Mouse (Mus musculus) neural tube, embryonic 15.5 days (tissue): ENCODE data around the gene Wnt5b. TPM values are rescaled to one million over a fixed set of nuclear protein-coding genes. Genes with fewer than 3 reads are reported as not detected.

Source experiments
- ATAC-seq: fragments of 200-750 bp; cut with Nextera tagmentation; 2 replicates; pipeline ENCODE4 v1.8.0; 2017; ENCODE audit warnings: mild to moderate bottlenecking, moderate TSS enrichment, moderate library complexity; ENCODE audit not compliant: low FRiP score
- H3K27ac ChIP-seq: fragments of 300-500 bp; sonication (generic); replicated peaks from 2 replicates; pipeline ENCODE4 v1.5.1; 2015; ENCODE audit warnings: mild to moderate bottlenecking, inconsistent platforms
- H3K27me3 ChIP-seq: fragments of 300-500 bp; sonication (generic); replicated peaks from 2 replicates; pipeline ENCODE4 v1.6.1; 2015; ENCODE audit warnings: inconsistent platforms
- H3K36me3 ChIP-seq: fragments of 300-500 bp; sonication (generic); 2 replicates; pipeline ENCODE4 v1.6.1; 2015; ENCODE audit warnings: inconsistent platforms
- H3K4me1 ChIP-seq: fragments of 300-500 bp; sonication (generic); 2 replicates; pipeline ENCODE4 v1.6.1; 2015; ENCODE audit warnings: inconsistent platforms
- H3K4me2 ChIP-seq: fragments of 300-500 bp; sonication (generic); 2 replicates; pipeline ENCODE4 v1.6.1; 2015; ENCODE audit warnings: inconsistent platforms, mild to moderate bottlenecking, moderate library complexity
- H3K4me3 ChIP-seq: fragments of 300-500 bp; sonication (generic); replicated peaks from 2 replicates; pipeline ENCODE4 v1.5.1; 2015; ENCODE audit warnings: mild to moderate bottlenecking, inconsistent platforms
- H3K9ac ChIP-seq: fragments of 300-500 bp; sonication (generic); replicated peaks from 2 replicates; pipeline ENCODE4 v1.6.1; 2015; ENCODE audit warnings: mild to moderate bottlenecking, inconsistent platforms
- H3K9me3 ChIP-seq: fragments of 300-500 bp; sonication (generic); replicated peaks from 2 replicates; pipeline ENCODE4 v1.6.1; 2016; ENCODE audit warnings: inconsistent platforms
- WGBS: fragments of 180-500 bp; shearing (Covaris S2); methylation state at CpG from one replicate; pipeline ENCODE4 v1.1.7; 2015; ENCODE audit warnings: mixed read lengths; 5-methylcytosine and 5-hydroxymethylcytosine counted together
- polyA plus RNA-seq: library from polyadenylated mRNA; unstranded; fragments of >200 nt; fragmentation: Nextera tagmentation; extraction: Ambion mirVana; gene quantifications from 2 replicates; pipeline ENCODE4 v1.2.1, GENCODE M21; 2015

The Wnt5b gene
- polyA plus RNA-seq, 1 experiment from 2014 or later: 3.6 TPM

DNA sequence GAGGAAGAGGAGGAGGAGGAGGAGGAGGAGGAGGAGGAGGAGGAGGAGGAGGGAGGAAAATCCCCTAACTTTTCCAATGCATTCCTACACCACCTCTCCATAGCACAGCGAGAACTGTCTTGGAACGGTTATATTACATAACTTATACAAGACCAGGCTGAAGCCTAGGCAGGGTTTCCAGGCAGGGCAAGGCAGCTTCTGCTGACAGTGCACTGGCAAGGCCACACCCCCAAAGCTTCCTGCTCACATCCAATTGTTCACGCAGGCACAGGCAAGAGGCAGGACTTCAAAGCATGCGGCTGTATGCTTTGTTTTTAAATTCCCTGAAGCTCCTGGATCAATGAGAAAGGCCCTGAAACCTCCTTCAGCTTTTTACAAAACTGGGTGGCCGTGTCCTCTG lies 44.9 kb downstream of the Wnt5b start:
- H3K36me3 ChIP-seq: no peaks in the 10 kb centered on the region
- no peak for ATAC-seq
- peaks cover 4% of the 10 kb centered on the region; the same call in 1 of the 2 replicates for H3K4me1 ChIP-seq
- no peaks in the 10 kb centered on the region for H3K9me3 ChIP-seq
- H3K4me3 ChIP-seq: no peak overlapping the region
- H3K27ac ChIP-seq: no peak overlapping the region
- H3K9ac ChIP-seq: no peak overlapping the region
- no peaks in the 10 kb centered on the region for H3K27me3 ChIP-seq
- WGBS: 19% methylated on average over 5 of the region's 5 CpGs
- no peak overlapping the region for H3K4me2 ChIP-seq

DNA sequence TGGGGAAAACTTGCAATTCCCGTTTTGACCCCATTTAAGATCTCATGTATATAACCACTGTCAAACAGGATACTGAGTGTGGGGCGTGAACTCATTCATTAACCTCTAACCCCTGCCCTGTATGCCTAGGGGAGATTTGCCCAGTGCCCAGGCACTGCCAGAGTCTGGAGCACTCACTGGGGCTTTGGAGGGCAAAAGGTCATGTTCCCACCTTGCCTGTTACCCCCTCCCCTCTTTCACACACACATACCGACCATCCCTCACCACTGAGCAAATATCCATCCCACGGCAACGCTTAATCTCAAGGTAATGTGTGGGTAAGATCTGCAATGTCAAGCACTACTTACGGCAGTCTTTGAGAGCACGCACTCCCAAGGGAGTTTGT lies 51.5 kb downstream of the Wnt5b start:
- Histone ChIP-seq H3K4me1 (peaks cover 17% of the 10 kb centered on the region), H3K4me3 (no peak overlapping the region), H3K27ac (no peak overlapping the region), H3K9ac (no peak overlapping the region), H3K36me3 (no peaks in the 10 kb centered on the region), H3K4me2 (no peak overlapping the region), H3K9me3 (no peaks in the 10 kb centered on the region), H3K27me3 (0 out of 2 replicates have a peak, but pooled peaks cover 3% of the 10 kb centered on the region)
- ATAC-seq: no peak
- 28% methylated on average over 7 of the region's 7 CpGs for WGBS

DNA sequence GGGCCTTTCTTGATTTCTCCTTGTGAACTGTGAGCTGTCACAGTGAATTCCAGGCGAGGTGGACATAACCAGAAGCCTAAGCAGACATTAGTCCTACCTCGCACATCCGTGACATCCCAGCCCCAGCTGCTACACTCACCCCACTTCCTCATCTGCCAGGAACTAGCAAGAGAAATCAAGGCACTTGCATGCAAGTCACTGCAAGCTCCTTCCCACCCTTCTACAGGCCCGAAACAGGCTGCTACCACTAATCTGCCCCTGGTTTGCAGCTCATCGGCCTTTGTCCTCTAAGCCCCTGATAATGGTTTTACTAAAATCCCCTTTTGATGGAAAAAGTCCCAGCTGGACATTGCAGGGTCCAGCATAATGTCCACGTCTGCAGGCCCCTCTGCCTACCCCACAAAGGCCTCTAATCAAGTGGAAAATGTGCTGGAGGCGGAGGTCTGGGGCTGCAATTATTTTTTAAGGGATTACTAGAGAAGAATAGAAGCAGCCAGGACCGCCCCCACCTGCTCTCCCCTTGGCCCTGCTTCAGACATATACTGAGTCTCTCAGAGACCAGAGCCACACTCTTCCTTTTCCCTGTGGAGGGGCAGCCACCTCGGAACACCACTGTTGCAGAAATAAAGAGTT lies 52.0 kb downstream of the Wnt5b start:
- 0 out of 2 replicates have a peak, but pooled peaks cover 3% of the 10 kb centered on the region for H3K27me3 ChIP-seq
- H3K4me3 ChIP-seq: no peak overlapping the region
- ATAC-seq: no peak
- peaks cover 17% of the 10 kb centered on the region for H3K4me1 ChIP-seq
- H3K36me3 ChIP-seq: no peaks in the 10 kb centered on the region
- no peak overlapping the region for H3K9ac ChIP-seq
- H3K27ac ChIP-seq: no peak overlapping the region
- 43% methylated on average over 9 of the region's 9 CpGs for WGBS
- H3K9me3 ChIP-seq: no peaks in the 10 kb centered on the region
- H3K4me2 ChIP-seq: no peak overlapping the region

DNA sequence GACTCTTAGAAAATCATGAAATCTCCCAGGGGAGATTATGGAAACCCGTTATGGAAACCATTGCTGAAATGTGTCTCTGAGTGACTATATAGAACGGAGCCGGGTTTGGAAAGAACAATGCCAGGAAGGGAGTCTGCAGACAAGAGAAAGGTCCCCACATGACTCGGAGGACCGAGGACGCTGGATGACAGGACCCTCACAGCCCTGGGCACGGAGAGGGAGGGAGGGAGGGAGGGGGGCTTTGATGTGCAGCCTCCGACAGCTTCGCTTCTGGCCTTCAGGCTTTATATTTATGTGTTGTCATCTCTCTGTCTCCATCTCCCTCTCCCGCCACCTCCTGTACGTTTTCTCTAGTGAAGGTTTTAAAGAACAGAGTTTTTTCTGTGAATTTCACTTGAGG lies 53.1 kb downstream of the Wnt5b start:
- H3K4me3 ChIP-seq: peak overlapping the region; percentile 1; the same call in 1 of the 2 replicates
- H3K4me1 ChIP-seq: peaks cover 18% of the 10 kb centered on the region
- no peaks in the 10 kb centered on the region for H3K36me3 ChIP-seq
- H3K27ac ChIP-seq: no peak overlapping the region
- ATAC-seq: no peak
- H3K4me2 ChIP-seq: peak overlapping the region; percentile 47
- no peak overlapping the region for H3K9ac ChIP-seq
- H3K27me3 ChIP-seq: 0 out of 2 replicates have a peak, but pooled peaks cover 3% of the 10 kb centered on the region
- 14% methylated on average over 11 of the region's 11 CpGs for WGBS
- H3K9me3 ChIP-seq: no peaks in the 10 kb centered on the region

DNA sequence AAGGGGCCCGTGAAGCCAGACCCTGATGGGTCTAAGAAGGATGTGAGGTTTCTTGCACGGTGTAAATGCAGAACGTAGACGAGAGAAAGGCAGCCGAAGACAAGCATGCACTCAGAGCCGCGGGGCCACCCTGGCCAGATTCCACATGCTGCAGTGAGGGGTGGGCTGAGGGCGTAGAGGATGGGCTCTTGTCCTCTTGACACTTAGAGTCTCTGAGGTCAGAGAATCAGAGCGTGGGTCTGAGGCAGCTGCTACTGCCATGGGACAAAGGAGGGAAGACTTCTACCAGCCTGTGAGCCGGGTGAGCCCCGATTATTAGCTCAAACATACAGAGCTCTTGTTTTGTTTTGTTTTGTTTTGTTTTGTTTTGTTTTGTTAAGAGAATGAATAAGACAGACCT lies 53.6 kb downstream of the Wnt5b start:
- peaks cover 23% of the 10 kb centered on the region for H3K4me1 ChIP-seq
- peak overlapping the region; percentile 1; the same call in 1 of the 2 replicates for H3K4me3 ChIP-seq
- 0 out of 2 replicates have a peak, but pooled peaks cover 3% of the 10 kb centered on the region for H3K27me3 ChIP-seq
- H3K27ac ChIP-seq: no peak overlapping the region
- no peaks in the 10 kb centered on the region for H3K9me3 ChIP-seq
- 0 out of 2 replicates have a peak, but pooled peaks have one; percentile 19 for ATAC-seq
- H3K9ac ChIP-seq: 0 out of 2 replicates have a peak overlapping the region, but pooled peaks have one; percentile 14
- WGBS: 14% methylated on average over 11 of the region's 11 CpGs
- no peaks in the 10 kb centered on the region for H3K36me3 ChIP-seq
- H3K4me2 ChIP-seq: peak overlapping the region; percentile 47

DNA sequence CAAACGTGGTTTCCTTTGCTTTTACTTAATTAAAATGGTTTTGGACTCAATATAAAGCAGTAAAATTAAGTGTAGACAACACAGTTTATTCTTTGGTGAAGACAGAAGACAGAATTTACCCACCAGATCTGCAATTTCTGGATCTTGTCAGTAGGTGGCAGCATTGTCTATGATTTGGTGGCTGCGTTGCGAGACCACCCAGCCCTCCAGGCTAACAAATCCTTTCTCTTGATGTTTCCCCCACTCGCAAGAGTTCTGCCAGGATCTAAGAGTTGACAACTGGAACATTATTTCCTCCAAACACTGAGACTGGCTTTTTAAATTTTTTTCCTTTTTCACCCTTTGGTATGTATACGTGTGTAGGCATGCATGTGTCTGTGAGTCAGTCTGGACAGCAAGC lies 54.4 kb downstream of the Wnt5b start:
- no peak overlapping the region for H3K27ac ChIP-seq
- H3K36me3 ChIP-seq: peaks cover under 1% of the 10 kb centered on the region; the same call in 1 of the 2 replicates
- peak; percentile 52; the same call in 1 of the 2 replicates for ATAC-seq
- no peak overlapping the region for H3K4me3 ChIP-seq
- peaks cover 30% of the 10 kb centered on the region for H3K4me1 ChIP-seq
- no peak overlapping the region for H3K9ac ChIP-seq
- 0 out of 2 replicates have a peak, but pooled peaks cover 3% of the 10 kb centered on the region for H3K27me3 ChIP-seq
- WGBS: 14% methylated on average over 5 of the region's 5 CpGs
- H3K9me3 ChIP-seq: no peaks in the 10 kb centered on the region
- peak overlapping the region; percentile 36 for H3K4me2 ChIP-seq

DNA sequence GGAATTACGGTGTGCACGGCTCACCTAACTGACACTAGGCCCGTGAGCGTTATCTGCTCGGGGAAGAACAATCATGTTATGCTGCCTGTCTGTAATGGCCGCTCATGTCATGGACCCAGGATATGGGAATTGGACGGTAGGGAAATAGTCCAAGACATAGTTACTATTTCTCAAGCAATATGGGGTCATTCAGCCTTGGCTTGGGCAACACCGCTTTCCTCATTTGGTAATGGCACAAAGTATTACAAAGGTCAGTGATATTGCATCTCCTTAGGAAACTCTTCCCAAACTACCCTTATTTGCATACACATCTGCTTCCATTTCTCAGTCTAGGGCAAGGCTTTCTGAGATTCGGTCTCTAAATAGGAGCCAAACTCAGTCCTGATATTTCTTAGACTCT lies 56.5 kb downstream of the Wnt5b start:
- Histone ChIP-seq H3K4me2 (no peak overlapping the region), H3K27me3 (0 out of 2 replicates have a peak, but pooled peaks cover 2% of the 10 kb centered on the region), H3K27ac (no peak overlapping the region), H3K36me3 (peaks cover 6% of the 10 kb centered on the region; the same call in 1 of the 2 replicates), H3K4me3 (no peak overlapping the region), H3K9me3 (no peaks in the 10 kb centered on the region), H3K4me1 (peaks cover 51% of the 10 kb centered on the region), H3K9ac (no peak overlapping the region)
- WGBS: 92% methylated on average over 9 of the region's 9 CpGs
- no peak for ATAC-seq

DNA sequence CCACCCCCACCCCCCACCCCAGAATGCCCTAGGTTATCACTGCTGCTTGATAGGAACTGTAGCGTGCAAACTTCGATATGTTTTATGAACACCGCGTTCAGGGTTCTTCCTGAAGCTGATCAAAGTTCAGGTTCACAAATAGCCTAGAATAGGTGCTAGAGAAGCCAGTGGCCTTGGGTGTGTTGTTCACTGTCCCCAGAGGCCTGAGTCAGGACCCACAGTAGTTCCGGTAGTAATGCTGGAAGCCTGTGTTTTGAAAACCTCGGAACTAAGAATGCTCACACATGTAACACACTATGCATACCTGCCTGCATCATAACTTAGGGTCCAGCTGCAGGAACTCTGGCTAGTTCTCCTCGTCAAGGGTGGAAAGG lies 57.1 kb downstream of the Wnt5b start:
- peaks cover 55% of the 10 kb centered on the region for H3K4me1 ChIP-seq
- 92% methylated on average over 7 of the region's 7 CpGs for WGBS

DNA sequence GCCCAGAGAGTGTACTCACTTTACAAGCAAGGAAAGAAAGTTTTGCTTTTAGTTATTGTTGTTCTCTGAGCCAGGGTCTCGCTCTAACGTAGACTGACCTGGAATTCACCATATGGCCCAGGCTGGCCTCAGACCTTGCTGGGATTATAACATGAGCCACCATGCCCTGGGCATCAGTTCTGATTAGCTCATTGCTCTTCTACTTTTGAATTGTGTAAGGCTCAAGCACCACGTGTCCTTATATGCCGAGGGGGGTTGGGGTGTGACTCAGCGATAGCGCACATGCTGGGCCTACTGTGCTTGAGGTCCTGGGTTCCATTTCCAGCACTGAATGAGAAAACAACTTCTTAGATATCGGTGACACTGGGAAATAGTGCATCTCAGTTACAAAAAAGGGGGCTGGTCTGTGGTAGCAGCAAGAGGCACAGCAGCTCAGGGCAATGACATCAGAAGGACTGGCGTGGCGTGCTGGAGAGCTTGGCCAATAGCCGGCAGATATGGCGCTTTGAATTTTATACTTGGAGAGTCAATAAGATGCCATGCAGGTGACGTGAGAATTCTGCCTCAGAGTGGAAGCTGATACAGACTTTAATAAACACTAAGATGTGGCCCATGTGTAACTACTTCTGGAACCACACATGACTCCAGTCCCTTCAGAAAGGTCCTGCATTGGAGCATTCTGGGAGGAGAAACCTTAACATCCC lies 57.6 kb downstream of the Wnt5b start:
- Histone ChIP-seq H3K36me3 (peaks cover 6% of the 10 kb centered on the region; the same call in 1 of the 2 replicates), H3K9ac (no peak overlapping the region), H3K4me1 (peaks cover 60% of the 10 kb centered on the region), H3K27ac (no peak overlapping the region), H3K4me2 (no peak overlapping the region), H3K27me3 (no peaks in the 10 kb centered on the region), H3K9me3 (no peaks in the 10 kb centered on the region), H3K4me3 (no peak overlapping the region)
- no peak for ATAC-seq
- WGBS: 88% methylated on average over 12 of the region's 12 CpGs

More for the DNA sequence above, 57.1 kb downstream of the Wnt5b start:
- H3K9me3 ChIP-seq: no peaks in the 10 kb centered on the region
- H3K9ac ChIP-seq: no peak overlapping the region
- no peaks in the 10 kb centered on the region for H3K27me3 ChIP-seq
- no peak for ATAC-seq
- H3K36me3 ChIP-seq: peaks cover 6% of the 10 kb centered on the region; the same call in 1 of the 2 replicates
- no peak overlapping the region for H3K4me3 ChIP-seq
- H3K4me2 ChIP-seq: no peak overlapping the region
- no peak overlapping the region for H3K27ac ChIP-seq

DNA sequence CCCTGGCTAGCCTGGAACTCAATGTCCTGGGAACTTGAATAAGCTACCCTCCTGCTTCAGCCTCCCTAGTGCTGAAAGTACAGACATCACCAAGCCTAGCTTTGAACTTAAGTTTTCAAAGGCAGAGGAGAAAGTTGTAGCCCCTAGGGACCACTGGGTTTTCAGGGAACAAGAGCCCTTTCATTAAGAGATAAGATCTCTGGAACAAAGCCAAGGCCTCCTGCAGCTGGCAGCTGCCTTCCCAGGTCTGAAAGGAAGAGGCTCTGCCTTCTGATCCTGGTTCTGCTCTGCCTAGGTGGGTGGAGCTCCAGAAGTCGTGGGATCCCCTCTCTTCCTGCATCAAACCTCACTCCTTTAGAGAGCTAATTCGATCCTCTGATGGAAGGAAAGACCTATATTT lies 58.7 kb downstream of the Wnt5b start:
- Histone ChIP-seq H3K27ac (no peak overlapping the region), H3K4me2 (no peak overlapping the region), H3K4me1 (peaks cover 59% of the 10 kb centered on the region), H3K4me3 (no peak overlapping the region), H3K9me3 (no peaks in the 10 kb centered on the region), H3K27me3 (no peaks in the 10 kb centered on the region), H3K36me3 (peaks cover 6% of the 10 kb centered on the region; the same call in 1 of the 2 replicates), H3K9ac (no peak overlapping the region)
- WGBS: 13% methylated on average over 2 of the region's 2 CpGs
- no peak for ATAC-seq

DNA sequence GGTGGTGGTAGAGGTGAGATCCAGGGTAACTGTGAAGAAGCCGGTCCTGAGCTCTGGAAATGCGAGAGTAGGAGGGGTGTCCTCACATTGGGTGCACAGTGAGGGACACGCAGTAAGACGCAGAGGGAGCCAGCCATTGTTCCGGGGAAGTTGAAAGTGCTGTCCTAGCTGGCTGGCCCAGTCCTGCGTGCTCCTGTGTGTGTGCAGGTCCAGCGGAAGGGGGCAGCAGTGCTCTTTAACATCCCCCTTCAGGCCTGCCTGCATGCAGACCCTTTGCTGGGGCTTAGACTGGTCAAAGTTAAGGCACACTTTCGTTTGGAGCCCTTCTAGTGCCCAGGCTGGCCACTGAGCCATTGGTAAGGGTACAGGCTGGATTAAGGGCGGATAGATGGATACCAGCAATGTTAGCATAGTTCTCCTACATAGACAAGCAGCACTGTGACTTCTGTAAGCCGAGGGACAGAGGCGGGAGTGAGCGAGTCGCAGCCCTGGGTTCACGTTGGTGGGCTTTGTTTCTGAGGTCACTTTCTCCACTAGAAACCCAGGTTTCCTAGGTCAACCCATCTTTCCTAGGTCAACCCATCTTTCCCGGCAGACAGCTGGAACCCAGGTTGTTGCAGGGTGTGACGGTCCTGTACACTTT lies 61.1 kb downstream of the Wnt5b start:
- no peaks in the 10 kb centered on the region for H3K9me3 ChIP-seq
- H3K4me2 ChIP-seq: peak overlapping the region; percentile 94
- H3K4me3 ChIP-seq: peak overlapping the region; percentile 32
- H3K9ac ChIP-seq: peak overlapping the region; percentile 20
- H3K27me3 ChIP-seq: no peaks in the 10 kb centered on the region
- peaks cover 6% of the 10 kb centered on the region; the same call in 1 of the 2 replicates for H3K36me3 ChIP-seq
- 29% methylated on average over 16 of the region's 16 CpGs for WGBS
- no peak for ATAC-seq
- H3K4me1 ChIP-seq: peaks cover 63% of the 10 kb centered on the region
- H3K27ac ChIP-seq: no peak overlapping the region
